Mouse (Mus musculus) adrenal gland, postnatal 10 days (tissue): ENCODE measurements around the gene Clk2. TPM values are rescaled to one million over a fixed set of nuclear protein-coding genes. Genes with fewer than 3 reads are reported as not detected.
"Not testable (repeated sequence)": the region's sequence is repeated elsewhere in the genome, so short reads cannot be mapped to it uniquely, and the experiment has no call there.

Source experiments
- DNase-seq: peaks from one replicate; pipeline ENCODE4 v3.0.0; 2021; ENCODE audit warnings: mixed read lengths
- total RNA-seq, 2 experiments: library from RNA; stranded (reverse); gene quantifications; 2 replicates each; pipeline ENCODE4 v1.2.3; 2021

Clk2 gene
- total RNA-seq, 2 experiments from 2014 or later: 42.0 to 65.6 TPM

GRCm38 (mm10) chr3:89159616-89160344, 4.8 kb upstream of the Clk2 start, which contains the start of gene Hcn3:
TSS of gene Hcn3 (minus strand) at chr3:89160196.
- peak; percentile 83 for DNase-seq

- not testable (repeated sequence) for DNase-seq
These were observed 3.4 kb upstream of the Clk2 start for GRCm38 (mm10) chr3:89161207-89161606.

- DNase-seq: no peak
These were observed 2.8 kb upstream of the Clk2 start for GRCm38 (mm10) chr3:89161786-89162185.

GRCm38 (mm10) chr3:89163123-89163522, 1.5 kb upstream of the Clk2 start:
- DNase-seq: no peak

- no peak for DNase-seq
These were observed 851 bp upstream of the Clk2 start for GRCm38 (mm10) chr3:89163643-89164245.

- no peak for DNase-seq
These were observed 774 bp downstream of the Clk2 start for GRCm38 (mm10) chr3:89165268-89165870.

- DNase-seq: no peak
These were observed 2.4 kb downstream of the Clk2 start for GRCm38 (mm10) chr3:89166945-89167344.

- DNase-seq: no peak
These were observed 10.2 kb downstream of the Clk2 start for GRCm38 (mm10) chr3:89174844-89175243.

GRCm38 (mm10) chr3:89175544-89175943, 10.9 kb downstream of the Clk2 start:
- no peak for DNase-seq

- DNase-seq: no peak
These were observed 11.8 kb downstream of the Clk2 start for GRCm38 (mm10) chr3:89176421-89176820.

GRCm38 (mm10) chr3:89177242-89178106, 12.9 kb downstream of the Clk2 start, which contains the start of gene Scamp3:
TSS of gene Scamp3 (plus strand) at chr3:89177473.
- DNase-seq: peak; percentile 90

- no peak for DNase-seq
These were observed 13.5 kb downstream of the Clk2 start for GRCm38 (mm10) chr3:89178107-89178385.

- no peak for DNase-seq
These were observed 14.5 kb downstream of the Clk2 start for GRCm38 (mm10) chr3:89179056-89179455.

- DNase-seq: no peak
These were observed 17.3 kb downstream of the Clk2 start for GRCm38 (mm10) chr3:89181749-89182500.

- DNase-seq: no peak
These were observed 18.0 kb downstream of the Clk2 start for GRCm38 (mm10) chr3:89182531-89183057.

- DNase-seq: peak; percentile 90
These were observed 18.7 kb downstream of the Clk2 start, which contains the start of gene Fam189b for GRCm38 (mm10) chr3:89183058-89183958. TSS of gene Fam189b (plus strand) at chr3:89183143.

GRCm38 (mm10) chr3:89183959-89184315, 19.3 kb downstream of the Clk2 start:
- DNase-seq: no peak

- DNase-seq: no peak
These were observed 22.6 kb downstream of the Clk2 start for GRCm38 (mm10) chr3:89187197-89187596.

GRCm38 (mm10) chr3:89187690-89188477, 23.3 kb downstream of the Clk2 start:
- DNase-seq: no peak

- DNase-seq: no peak
These were observed 23.9 kb downstream of the Clk2 start for GRCm38 (mm10) chr3:89188478-89188875.
